Mouse (Mus musculus) liver, embryonic 12.5 days (tissue): ENCODE data around the gene B230104I21Rik. TPM values are rescaled to one million over a fixed set of nuclear protein-coding genes. Genes with fewer than 3 reads are reported as not detected.

Experiments
- ATAC-seq: fragments of 200-750 bp; cut with Nextera tagmentation; 2 replicates; pipeline ENCODE4 v1.8.0; 2017; ENCODE audit warnings: moderate number of reproducible peaks, mild to moderate bottlenecking, moderate library complexity
- H3K27ac ChIP-seq: fragments of 300-500 bp; sonication (generic); 2 replicates; pipeline ENCODE4 v1.5.1; 2016; ENCODE audit warnings: mild to moderate bottlenecking
- H3K27me3 ChIP-seq: fragments of 300-500 bp; sonication (generic); replicated peaks from 2 replicates; pipeline ENCODE4 v1.6.1; 2016; ENCODE audit warnings: mild to moderate bottlenecking, moderate library complexity
- H3K36me3 ChIP-seq: fragments of 300-500 bp; sonication (generic); 2 replicates; pipeline ENCODE4 v1.6.1; 2016; ENCODE audit warnings: mild to moderate bottlenecking, moderate library complexity
- H3K4me1 ChIP-seq: fragments of 300-500 bp; sonication (generic); 2 replicates; pipeline ENCODE4 v1.6.1; 2016
- H3K4me2 ChIP-seq: fragments of 300-500 bp; sonication (generic); 2 replicates; pipeline ENCODE4 v1.6.1; 2016; ENCODE audit warnings: mild to moderate bottlenecking, moderate library complexity
- H3K4me3 ChIP-seq: fragments of 300-500 bp; sonication (generic); 2 replicates; pipeline ENCODE4 v1.5.1; 2016; ENCODE audit warnings: mild to moderate bottlenecking, moderate library complexity
- H3K9ac ChIP-seq: fragments of 300-500 bp; sonication (generic); 2 replicates; pipeline ENCODE4 v1.6.1; 2016; ENCODE audit warnings: mild to moderate bottlenecking, moderate library complexity
- H3K9me3 ChIP-seq: fragments of 300-500 bp; sonication (generic); replicated peaks from 2 replicates; pipeline ENCODE4 v1.6.1; 2016; ENCODE audit warnings: mild to moderate bottlenecking, moderate library complexity
- WGBS: fragments of 180-500 bp; shearing (Covaris S2); methylation state at CpG from one replicate; pipeline ENCODE4 v1.1.7; 2016; ENCODE audit not compliant: insufficient replicate concordance; 5-methylcytosine and 5-hydroxymethylcytosine counted together
- polyA plus RNA-seq: library from polyadenylated mRNA; unstranded; fragments of >200 nt; fragmentation: Nextera tagmentation; extraction: Ambion mirVana; gene quantifications from 2 replicates; pipeline ENCODE4 v1.2.1, GENCODE M21; 2016

Gene B230104I21Rik
- polyA plus RNA-seq, 1 experiment from 2014 or later: not detected

DNA sequence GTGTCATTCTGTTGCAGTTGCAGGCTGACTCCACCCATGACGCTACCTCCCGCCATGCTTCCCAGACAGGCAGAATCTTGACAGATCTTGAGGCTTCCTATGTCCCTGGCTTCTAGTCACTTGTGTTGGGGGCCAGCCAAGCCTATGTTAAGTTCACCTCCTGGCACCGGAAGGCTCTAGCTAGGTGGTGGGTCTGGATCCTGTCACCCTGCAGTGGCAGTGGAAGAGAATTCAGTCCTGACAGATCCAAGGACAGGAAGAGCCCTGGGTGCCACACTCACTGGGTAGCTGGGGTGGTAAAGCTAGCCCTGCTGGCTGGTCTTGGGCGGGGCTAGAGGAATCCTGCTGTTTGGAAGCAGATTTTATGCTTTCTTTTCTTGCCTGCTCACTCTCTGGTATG is 10.5 kb upstream of the B230104I21Rik start:
- ATAC-seq: no peak
- Histone ChIP-seq H3K9ac (no peak overlapping the region), H3K9me3 (no peaks in the 10 kb centered on the region), H3K27ac (no peak overlapping the region), H3K4me2 (no peak overlapping the region), H3K4me1 (peaks cover 4% of the 10 kb centered on the region), H3K27me3 (peaks cover 8% of the 10 kb centered on the region; the same call in 1 of the 2 replicates), H3K36me3 (no peaks in the 10 kb centered on the region; the same call in 1 of the 2 replicates), H3K4me3 (no peak overlapping the region)
- WGBS: 42% methylated on average over 4 of the region's 4 CpGs

- Histone ChIP-seq H3K4me3 (no peak overlapping the region), H3K36me3 (no peaks in the 10 kb centered on the region; the same call in 1 of the 2 replicates), H3K9ac (no peak overlapping the region), H3K27ac (no peak overlapping the region), H3K9me3 (no peaks in the 10 kb centered on the region), H3K4me1 (peaks cover 4% of the 10 kb centered on the region), H3K27me3 (peaks cover 4% of the 10 kb centered on the region; the same call in 1 of the 2 replicates), H3K4me2 (no peak overlapping the region)
- ATAC-seq: peak; percentile 39; the same call in 1 of the 2 replicates
- 8% methylated on average over 19 of the region's 20 CpGs for WGBS
These were observed 7.5 kb upstream of the B230104I21Rik start for GRCm38 (mm10) chr4:154328431-154328830.

DNA sequence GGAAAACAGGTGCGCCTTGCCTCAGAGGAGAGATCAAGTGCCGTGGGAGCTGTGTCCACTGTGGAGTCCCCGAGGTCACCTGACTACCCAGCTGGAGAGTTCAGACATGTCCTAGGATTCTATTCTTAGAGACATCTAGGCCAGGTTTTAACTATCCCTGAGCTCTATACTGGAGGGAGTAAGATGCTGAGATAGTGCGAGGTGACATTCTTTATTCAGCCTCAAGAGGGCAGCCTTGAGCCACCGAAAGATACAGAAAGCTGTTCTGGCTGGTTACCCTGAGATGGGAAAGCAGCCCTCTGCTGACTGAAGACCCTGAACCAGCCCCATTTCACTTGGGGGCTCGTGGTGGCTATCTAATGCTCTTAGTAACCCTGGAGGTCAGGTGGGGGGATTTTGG is 7.1 kb upstream of the B230104I21Rik start:
- Histone ChIP-seq H3K4me2 (no peak overlapping the region), H3K4me3 (no peak overlapping the region), H3K9me3 (no peaks in the 10 kb centered on the region), H3K27ac (no peak overlapping the region), H3K27me3 (peaks cover 4% of the 10 kb centered on the region; the same call in 1 of the 2 replicates), H3K36me3 (no peaks in the 10 kb centered on the region), H3K4me1 (peaks cover 4% of the 10 kb centered on the region), H3K9ac (no peak overlapping the region)
- WGBS: 10% methylated on average over 6 of the region's 6 CpGs
- ATAC-seq: peak; percentile 50

DNA sequence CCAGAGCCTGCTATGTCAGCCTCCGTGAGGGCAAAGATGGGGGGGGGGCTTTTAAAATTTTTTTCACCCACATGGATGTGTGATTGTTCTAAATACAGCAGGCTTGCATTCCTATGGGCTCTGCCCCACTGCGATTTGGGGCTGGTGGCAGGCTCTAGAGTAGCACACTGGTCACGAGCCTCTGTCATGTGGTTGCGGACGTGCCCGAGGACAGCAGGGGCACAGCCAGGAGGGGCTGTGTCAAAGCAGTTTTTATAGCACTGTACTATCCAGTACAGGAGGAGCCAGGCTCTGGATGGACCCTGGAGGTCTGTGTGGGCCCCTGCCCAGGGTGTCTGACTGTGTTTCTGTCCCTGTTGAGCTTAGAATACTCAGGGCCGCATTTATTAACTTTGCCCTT is 5.9 kb upstream of the B230104I21Rik start:
- no peak overlapping the region for H3K4me2 ChIP-seq
- 72% methylated on average over 7 of the region's 7 CpGs for WGBS
- H3K9ac ChIP-seq: no peak overlapping the region
- H3K4me1 ChIP-seq: peaks cover 4% of the 10 kb centered on the region
- ATAC-seq: no peak
- H3K36me3 ChIP-seq: no peaks in the 10 kb centered on the region
- H3K27me3 ChIP-seq: peaks cover 4% of the 10 kb centered on the region; the same call in 1 of the 2 replicates
- H3K4me3 ChIP-seq: no peak overlapping the region
- no peaks in the 10 kb centered on the region for H3K9me3 ChIP-seq
- H3K27ac ChIP-seq: no peak overlapping the region

- Histone ChIP-seq H3K4me1 (peaks cover 4% of the 10 kb centered on the region), H3K4me3 (no peak overlapping the region), H3K4me2 (no peak overlapping the region), H3K9ac (no peak overlapping the region), H3K27ac (no peak overlapping the region), H3K27me3 (peaks cover 12% of the 10 kb centered on the region; the same call in 1 of the 2 replicates), H3K36me3 (no peaks in the 10 kb centered on the region), H3K9me3 (no peaks in the 10 kb centered on the region)
- no peak for ATAC-seq
- 60% methylated on average over 12 of the region's 12 CpGs for WGBS
These were observed 4.7 kb upstream of the B230104I21Rik start for GRCm38 (mm10) chr4:154331271-154331670.

GRCm38 (mm10) chr4:154333300-154333699 is 2.6 kb upstream of the B230104I21Rik start:
- Histone ChIP-seq H3K4me3 (no peak overlapping the region), H3K9me3 (no peaks in the 10 kb centered on the region), H3K27me3 (peaks cover 21% of the 10 kb centered on the region), H3K9ac (no peak overlapping the region), H3K36me3 (no peaks in the 10 kb centered on the region), H3K4me1 (peaks cover 7% of the 10 kb centered on the region), H3K4me2 (no peak overlapping the region), H3K27ac (no peak overlapping the region)
- no peak for ATAC-seq
- WGBS: 68% methylated on average over 8 of the region's 8 CpGs

- peaks cover 22% of the 10 kb centered on the region; the same call in 1 of the 2 replicates for H3K27me3 ChIP-seq
- peak overlapping the region; percentile 22; the same call in 1 of the 2 replicates for H3K9ac ChIP-seq
- no peaks in the 10 kb centered on the region for H3K36me3 ChIP-seq
- no peaks in the 10 kb centered on the region for H3K9me3 ChIP-seq
- 32% methylated on average over 48 of the region's 48 CpGs for WGBS
- no peak overlapping the region for H3K27ac ChIP-seq
- H3K4me3 ChIP-seq: peak overlapping the region; percentile 34
- H3K4me2 ChIP-seq: peak overlapping the region; percentile 64
- H3K4me1 ChIP-seq: 0 out of 2 replicates have a peak, but pooled peaks cover 3% of the 10 kb centered on the region
- ATAC-seq: peak; percentile 76
These were observed 1.1 kb upstream of the B230104I21Rik start for GRCm38 (mm10) chr4:154334699-154335402.

- Histone ChIP-seq H3K9me3 (no peaks in the 10 kb centered on the region), H3K27me3 (peaks cover 19% of the 10 kb centered on the region; the same call in 1 of the 2 replicates), H3K9ac (no peak overlapping the region), H3K36me3 (no peaks in the 10 kb centered on the region), H3K27ac (no peak overlapping the region), H3K4me1 (0 out of 2 replicates have a peak, but pooled peaks cover 3% of the 10 kb centered on the region), H3K4me3 (no peak overlapping the region), H3K4me2 (no peak overlapping the region)
- ATAC-seq: no peak
- 38% methylated on average over 10 of the region's 10 CpGs for WGBS
These were observed 723 bp downstream of the B230104I21Rik start for GRCm38 (mm10) chr4:154336650-154337049.

- H3K9me3 ChIP-seq: no peaks in the 10 kb centered on the region
- no peak overlapping the region for H3K4me2 ChIP-seq
- H3K27ac ChIP-seq: no peak overlapping the region
- no peak overlapping the region for H3K4me3 ChIP-seq
- H3K9ac ChIP-seq: no peak overlapping the region
- H3K36me3 ChIP-seq: peaks cover 3% of the 10 kb centered on the region; the same call in 1 of the 2 replicates
- 50% methylated on average over 19 of the region's 19 CpGs for WGBS
- H3K4me1 ChIP-seq: no peaks in the 10 kb centered on the region; the same call in 1 of the 2 replicates
- 0 out of 2 replicates have a peak, but pooled peaks cover 2% of the 10 kb centered on the region for H3K27me3 ChIP-seq
- ATAC-seq: no peak
These were observed 11.0 kb downstream of the B230104I21Rik start for GRCm38 (mm10) chr4:154346731-154347522.

DNA sequence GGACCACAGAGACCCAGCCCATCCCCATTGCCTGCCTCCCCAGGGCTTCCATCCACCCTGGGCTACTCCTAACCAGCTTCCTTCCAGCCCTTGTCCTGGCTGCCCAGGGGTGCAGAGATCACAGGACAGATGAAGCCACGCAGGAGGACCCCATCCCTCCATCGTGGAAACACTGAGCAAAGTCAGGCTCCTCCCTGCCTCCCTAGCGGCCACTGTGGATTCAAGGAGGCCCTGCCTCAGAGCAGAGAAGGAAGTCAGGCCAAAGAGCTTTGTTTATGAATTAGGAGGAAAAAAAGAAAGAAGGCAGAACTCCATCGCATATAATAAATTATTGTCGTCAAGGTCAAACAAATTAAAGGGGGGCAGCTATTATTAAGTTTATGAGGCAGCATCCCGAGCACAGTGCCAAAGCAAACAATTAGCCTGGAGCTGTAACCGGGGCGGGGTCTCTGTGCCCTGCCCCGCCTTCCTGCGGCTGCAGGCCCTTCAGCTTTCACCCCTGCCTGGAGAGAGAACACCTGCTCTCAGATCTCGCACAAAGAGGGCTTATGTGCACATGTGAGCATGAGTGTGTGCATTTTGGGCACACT is 12.4 kb downstream of the B230104I21Rik start:
- H3K36me3 ChIP-seq: no peaks in the 10 kb centered on the region
- ATAC-seq: 0 out of 2 replicates have a peak, but pooled peaks have one; percentile 18
- H3K27ac ChIP-seq: no peak overlapping the region
- H3K27me3 ChIP-seq: 0 out of 2 replicates have a peak, but pooled peaks cover 5% of the 10 kb centered on the region
- H3K4me2 ChIP-seq: no peak overlapping the region
- WGBS: 50% methylated on average over 11 of the region's 11 CpGs
- H3K4me1 ChIP-seq: no peaks in the 10 kb centered on the region; the same call in 1 of the 2 replicates
- no peak overlapping the region for H3K4me3 ChIP-seq
- no peaks in the 10 kb centered on the region for H3K9me3 ChIP-seq
- H3K9ac ChIP-seq: no peak overlapping the region

- H3K4me2 ChIP-seq: no peak overlapping the region
- no peaks in the 10 kb centered on the region for H3K9me3 ChIP-seq
- H3K27me3 ChIP-seq: 0 out of 2 replicates have a peak, but pooled peaks cover 5% of the 10 kb centered on the region
- no peak for ATAC-seq
- 60% methylated on average over 13 of the region's 13 CpGs for WGBS
- no peak overlapping the region for H3K27ac ChIP-seq
- H3K4me3 ChIP-seq: no peak overlapping the region
- H3K4me1 ChIP-seq: no peaks in the 10 kb centered on the region; the same call in 1 of the 2 replicates
- H3K36me3 ChIP-seq: no peaks in the 10 kb centered on the region
- no peak overlapping the region for H3K9ac ChIP-seq
These were observed 16.3 kb downstream of the B230104I21Rik start for GRCm38 (mm10) chr4:154352246-154352645.
